Mouse (Mus musculus) G1E (cell line): ENCODE data around the gene Acot3. TPM values are rescaled to one million over a fixed set of nuclear protein-coding genes. Genes with fewer than 3 reads are reported as not detected.
"Not testable (repeated sequence)": the region's sequence is repeated elsewhere in the genome, so short reads cannot be mapped to it uniquely, and the experiment has no call there.

Experiments used
- ATAC-seq: 2 replicates; pipeline ENCODE4 v1.8.0; 2016; ENCODE audit warnings: mild to moderate bottlenecking; ENCODE audit not compliant: insufficient number of reproducible peaks, poor library complexity, low FRiP score, severe bottlenecking; ENCODE audit errors: extremely low read depth
- DNase-seq: peaks from one replicate; pipeline ENCODE4 v3.0.0; 2012; ENCODE audit warnings: low spot score
- H3K27me3 ChIP-seq: 2 replicates; pipeline ENCODE4 v1.6.1; 2012; ENCODE audit warnings: mild to moderate bottlenecking, low read length, inconsistent platforms; ENCODE audit not compliant: insufficient read depth
- H3K36me3 ChIP-seq: replicated peaks from 2 replicates; pipeline ENCODE3; 2012; ENCODE audit warnings: mild to moderate bottlenecking, inconsistent platforms
- H3K4me1 ChIP-seq: 2 replicates; pipeline ENCODE4 v1.6.1; 2012; ENCODE audit warnings: low read depth, low read length, inconsistent platforms, mixed read lengths; ENCODE audit not compliant: insufficient read depth
- H3K4me3 ChIP-seq: 2 replicates; pipeline ENCODE4 v1.5.1; 2012; ENCODE audit warnings: low read depth, mild to moderate bottlenecking, inconsistent platforms, low read length, moderate library complexity, mixed read lengths
- H3K9me3 ChIP-seq: replicated peaks from 2 replicates; pipeline ENCODE4 v1.6.1; 2012; ENCODE audit warnings: inconsistent platforms
- CTCF ChIP-seq: IDR thresholded peaks from 2 replicates; pipeline ENCODE4 v1.5.1; 2012; ENCODE audit warnings: low read depth, low read length, inconsistent platforms, mixed read lengths
- GATA1 ChIP-seq: IDR thresholded peaks from 2 replicates; pipeline ENCODE4 v1.6.1; 2012; ENCODE audit warnings: borderline replicate concordance, low read length, inconsistent platforms, mixed read lengths
- GATA2 ChIP-seq: IDR thresholded peaks from 2 replicates; pipeline ENCODE4 v1.6.1; 2012; ENCODE audit warnings: low read depth, low read length, inconsistent platforms, borderline replicate concordance
- POLR2AphosphoS5 ChIP-seq: IDR thresholded peaks from 2 replicates; pipeline ENCODE4 v1.6.1; 2012; ENCODE audit warnings: low read depth, low read length, inconsistent platforms; ENCODE audit not compliant: insufficient replicate concordance
- TAL1 ChIP-seq: conservative IDR thresholded peaks from 2 replicates; pipeline ENCODE4 v1.6.1; 2012; ENCODE audit warnings: low read depth, low read length, inconsistent platforms, mixed read lengths
- polyA plus RNA-seq: library from polyadenylated mRNA; stranded (reverse); fragments of >175 nt; gene quantifications from 2 replicates; pipeline ENCODE4 v1.2.3, GENCODE M21; 2012
- total RNA-seq, 2 experiments: library from RNA; stranded (forward) in 1 of 2; stranded (reverse) in 1 of 2; fragments of 200-1000 nt in 1 of 2; fragments of >200 nt in 1 of 2; fragmentation: Nextera tagmentation in 1 of 2; gene quantifications; 2 replicates each; pipeline ENCODE4 v1.2.3; 2014 to 2017

Gene Acot3
- total and polyA plus RNA-seq, 3 experiments: 0.03 TPM; not detected in 2

- Histone ChIP-seq H3K4me3 (no peak overlapping the region), H3K36me3 (no peaks in the 10 kb centered on the region), H3K4me1 (peaks cover 10% of the 10 kb centered on the region), H3K27me3 (peaks cover 32% of the 10 kb centered on the region), H3K9me3 (peaks cover 4% of the 10 kb centered on the region)
- ATAC-seq (no peak), DNase-seq (no peak)
- TF ChIP-seq POLR2AphosphoS5: no peak
- TF ChIP-seq TAL1: no peak
- no peak for TF ChIP-seq CTCF
- no peak for TF ChIP-seq GATA2
- TF ChIP-seq GATA1: no peak
Measured at GRCm38 (mm10) chr12:84011251-84012040, 40.5 kb upstream of the Acot3 start.

GRCm38 (mm10) chr12:84013130-84013529 lies 38.8 kb upstream of the Acot3 start:
- H3K27me3 ChIP-seq: peaks cover 36% of the 10 kb centered on the region
- peaks cover 10% of the 10 kb centered on the region for H3K4me1 ChIP-seq
- no peak for DNase-seq
- H3K9me3 ChIP-seq: peaks cover 4% of the 10 kb centered on the region
- no peak for ATAC-seq
- 0 out of 2 replicates have a peak, but pooled peaks have one; percentile 6 for TF ChIP-seq CTCF
- no peak for TF ChIP-seq POLR2AphosphoS5
- H3K4me3 ChIP-seq: no peak overlapping the region
- H3K36me3 ChIP-seq: no peaks in the 10 kb centered on the region

- Histone ChIP-seq H3K9me3 (peaks cover 4% of the 10 kb centered on the region), H3K4me1 (peaks cover 10% of the 10 kb centered on the region), H3K27me3 (peaks cover 42% of the 10 kb centered on the region), H3K36me3 (no peaks in the 10 kb centered on the region), H3K4me3 (no peak overlapping the region)
- ATAC-seq (no peak), DNase-seq (no peak)
- TF ChIP-seq CTCF (no peak), GATA2 (no peak), TAL1 (no peak), POLR2AphosphoS5 (no peak), GATA1 (no peak)
Measured at GRCm38 (mm10) chr12:84013701-84014100, 38.2 kb upstream of the Acot3 start.

- not testable (repeated sequence) for H3K4me1 ChIP-seq, H3K36me3 ChIP-seq, H3K9me3 ChIP-seq, H3K4me3 ChIP-seq, DNase-seq, ATAC-seq
- H3K27me3 ChIP-seq: peaks cover 29% of the 10 kb centered on the region
Measured at GRCm38 (mm10) chr12:84020528-84020927, 31.4 kb upstream of the Acot3 start.

GRCm38 (mm10) chr12:84022266-84022665 lies 29.7 kb upstream of the Acot3 start:
- not testable (repeated sequence) for H3K4me3 ChIP-seq, H3K9me3 ChIP-seq, H3K4me1 ChIP-seq, H3K36me3 ChIP-seq, ATAC-seq, DNase-seq
- peaks cover 36% of the 10 kb centered on the region for H3K27me3 ChIP-seq

GRCm38 (mm10) chr12:84023052-84023745 lies 28.7 kb upstream of the Acot3 start:
- no peaks in the 10 kb centered on the region for H3K36me3 ChIP-seq
- no peak overlapping the region for H3K4me3 ChIP-seq
- H3K27me3 ChIP-seq: peaks cover 39% of the 10 kb centered on the region
- H3K9me3 ChIP-seq: no peaks in the 10 kb centered on the region
- peaks cover 5% of the 10 kb centered on the region; the same call in 1 of the 2 replicates for H3K4me1 ChIP-seq
- DNase-seq: no peak
- ATAC-seq: no peak
- TF ChIP-seq POLR2AphosphoS5 (no peak), GATA2 (no peak), CTCF (no peak)

GRCm38 (mm10) chr12:84025888-84026287 lies 26.1 kb upstream of the Acot3 start:
- H3K27me3 ChIP-seq: peaks cover 23% of the 10 kb centered on the region
- H3K4me1 ChIP-seq: peaks cover 9% of the 10 kb centered on the region
- H3K36me3 ChIP-seq: no peaks in the 10 kb centered on the region
- no peak for DNase-seq
- H3K4me3 ChIP-seq: no peak overlapping the region
- ATAC-seq: no peak
- TF ChIP-seq CTCF: no peak
- no peaks in the 10 kb centered on the region for H3K9me3 ChIP-seq

- not testable (repeated sequence) for ATAC-seq, H3K36me3 ChIP-seq, DNase-seq, H3K9me3 ChIP-seq, H3K4me3 ChIP-seq
- H3K27me3 ChIP-seq: peaks cover 20% of the 10 kb centered on the region
- peaks cover 27% of the 10 kb centered on the region for H3K4me1 ChIP-seq
Measured at GRCm38 (mm10) chr12:84028328-84028727, 23.6 kb upstream of the Acot3 start.

GRCm38 (mm10) chr12:84029043-84029442 lies 22.9 kb upstream of the Acot3 start:
- not testable (repeated sequence) for ATAC-seq, H3K36me3 ChIP-seq, H3K9me3 ChIP-seq, DNase-seq, H3K4me3 ChIP-seq
- H3K4me1 ChIP-seq: peaks cover 33% of the 10 kb centered on the region
- H3K27me3 ChIP-seq: peaks cover 20% of the 10 kb centered on the region
